Mouse (Mus musculus) cerebellum, postnatal 10 days (tissue): ENCODE results near the gene Slc5a6.

ENCODE experiments used
- DNase-seq, 2 experiments: peaks; one replicate each; pipeline ENCODE4 v3.0.0; 2021; ENCODE audit warnings: mixed read lengths in 2 of 2

The Slc5a6 gene

GRCm38 (mm10) chr5:30999324-30999723 is 49.4 kb downstream of the Slc5a6 start:
- DNase-seq, result no peak

- DNase-seq, result peak; percentile 30 to 41
Observed at GRCm38 (mm10) chr5:30998306-30998705, 50.4 kb downstream of the Slc5a6 start.

- DNase-seq, result no peak
Observed at GRCm38 (mm10) chr5:30994910-30995635, 53.7 kb downstream of the Slc5a6 start.

DNA sequence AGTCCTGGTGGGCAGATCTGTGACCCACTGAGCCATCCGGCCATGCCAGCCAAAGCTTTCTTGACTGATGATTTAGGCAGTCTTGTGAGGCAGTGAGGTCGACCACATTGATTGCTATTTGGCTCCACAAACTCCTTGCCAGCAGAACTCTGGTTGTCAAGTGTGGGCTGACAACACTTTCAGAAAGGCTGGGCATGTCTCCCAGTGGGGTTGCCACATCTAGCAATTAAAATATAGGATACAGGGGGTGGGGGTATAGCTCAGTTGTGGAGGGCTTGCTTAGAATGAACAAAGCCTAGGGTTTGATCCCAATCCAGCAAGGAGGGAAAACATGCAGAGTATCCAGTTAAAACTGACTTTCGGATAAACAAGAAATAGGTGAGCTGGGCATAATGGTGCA is 54.6 kb downstream of the Slc5a6 start:
- DNase-seq, result no peak

GRCm38 (mm10) chr5:30992980-30993676 is 55.6 kb downstream of the Slc5a6 start:
- no peak for DNase-seq
